Mouse (Mus musculus): ENCODE data around the gene Arid5b. TPM values are rescaled to one million over a fixed set of nuclear protein-coding genes. Genes with fewer than 3 reads are reported as not detected.
A peak's percentile ranks its signal among the peaks of the same experiment; 100 is the strongest.
"Not testable (repeated sequence)": the region's sequence is repeated elsewhere in the genome, so short reads cannot be mapped to it uniquely, and the experiment has no call there.

Arid5b gene
- polyA plus RNA-seq, 1 experiment from 2014 or later: 18.9 TPM

GRCm38 (mm10) chr10:68104881-68105781 is 173.4 kb downstream of the Arid5b start:
- Histone ChIP-seq H3K4me2 (no peak overlapping the region), H3K9ac (no peak overlapping the region), H3K27ac (ENCODE audit: poor library complexity, severe bottlenecking) (peak overlapping the region; percentile 73), H3K9me3 (replicated peaks) (no peaks in the 10 kb centered on the region), H3K4me1 (replicated peaks) (peaks cover 39% of the 10 kb centered on the region), H3K36me3 (peaks cover 35% of the 10 kb centered on the region), H3K27me3 (replicated peaks) (no peaks in the 10 kb centered on the region), H3K4me3 (no peak overlapping the region)
- peak; percentile 43; the same call in 1 of the 2 replicates for ATAC-seq (ENCODE audit: insufficient number of reproducible peaks, low FRiP score)
- 49% methylated on average over 14 of the region's 14 CpGs for WGBS

GRCm38 (mm10) chr10:68104481-68104880 is 174.1 kb downstream of the Arid5b start:
- Histone ChIP-seq H3K4me3 (no peak overlapping the region), H3K36me3 (peaks cover 38% of the 10 kb centered on the region), H3K9me3 (replicated peaks) (no peaks in the 10 kb centered on the region), H3K9ac (no peak overlapping the region), H3K27ac (ENCODE audit: poor library complexity, severe bottlenecking) (peak overlapping the region; percentile 73), H3K4me2 (no peak overlapping the region), H3K4me1 (replicated peaks) (peaks cover 39% of the 10 kb centered on the region), H3K27me3 (replicated peaks) (no peaks in the 10 kb centered on the region)
- WGBS: 8% methylated on average over 2 of the region's 2 CpGs
- peak; percentile 28; the same call in 1 of the 2 replicates for ATAC-seq (ENCODE audit: insufficient number of reproducible peaks, low FRiP score)

GRCm38 (mm10) chr10:68103988-68104387 is 174.6 kb downstream of the Arid5b start:
- H3K4me1 ChIP-seq (replicated peaks): peaks cover 39% of the 10 kb centered on the region

GRCm38 (mm10) chr10:68103078-68103855 is 175.3 kb downstream of the Arid5b start:
- Histone ChIP-seq H3K27me3 (replicated peaks) (no peaks in the 10 kb centered on the region), H3K9ac (no peak overlapping the region), H3K4me3 (no peak overlapping the region), H3K9me3 (replicated peaks) (no peaks in the 10 kb centered on the region), H3K27ac (ENCODE audit: poor library complexity, severe bottlenecking) (peak overlapping the region; percentile 73), H3K4me1 (replicated peaks) (peaks cover 39% of the 10 kb centered on the region), H3K4me2 (no peak overlapping the region), H3K36me3 (peaks cover 33% of the 10 kb centered on the region)
- 78% methylated on average over 6 of the region's 6 CpGs for whole genome bisulfite sequencing
- ATAC-seq (ENCODE audit: insufficient number of reproducible peaks, low FRiP score): no peak

More at GRCm38 (mm10) chr10:68103988-68104387, 174.6 kb downstream of the Arid5b start:
- Histone ChIP-seq H3K4me3 (no peak overlapping the region), H3K36me3 (peaks cover 33% of the 10 kb centered on the region), H3K9me3 (replicated peaks) (no peaks in the 10 kb centered on the region), H3K27ac (ENCODE audit: poor library complexity, severe bottlenecking) (peak overlapping the region; percentile 73), H3K4me2 (no peak overlapping the region), H3K27me3 (replicated peaks) (no peaks in the 10 kb centered on the region), H3K9ac (no peak overlapping the region)
- ATAC-seq (ENCODE audit: insufficient number of reproducible peaks, low FRiP score): peak; percentile 61; the same call in 1 of the 2 replicates
- WGBS: 33% methylated on average over 5 of the region's 5 CpGs

GRCm38 (mm10) chr10:68102566-68102965 is 176.0 kb downstream of the Arid5b start:
- 70% methylated on average over 6 of the region's 6 CpGs for WGBS
- Histone ChIP-seq H3K36me3 (peaks cover 35% of the 10 kb centered on the region), H3K27ac (ENCODE audit: poor library complexity, severe bottlenecking) (peak overlapping the region; percentile 3; the same call in 1 of the 2 replicates), H3K4me2 (no peak overlapping the region), H3K4me1 (replicated peaks) (peaks cover 39% of the 10 kb centered on the region), H3K9me3 (replicated peaks) (no peaks in the 10 kb centered on the region), H3K4me3 (no peak overlapping the region), H3K9ac (no peak overlapping the region), H3K27me3 (replicated peaks) (no peaks in the 10 kb centered on the region)
- no peak for ATAC-seq (ENCODE audit: insufficient number of reproducible peaks, low FRiP score)

- no peak overlapping the region for H3K4me3 ChIP-seq
- H3K36me3 ChIP-seq: peaks cover 46% of the 10 kb centered on the region
- H3K27ac ChIP-seq (ENCODE audit: poor library complexity, severe bottlenecking): no peak overlapping the region
- no peak overlapping the region for H3K4me2 ChIP-seq
- no peaks in the 10 kb centered on the region for H3K27me3 ChIP-seq (replicated peaks)
- H3K4me1 ChIP-seq (replicated peaks): peaks cover 28% of the 10 kb centered on the region
- no peaks in the 10 kb centered on the region for H3K9me3 ChIP-seq (replicated peaks)
- no peak overlapping the region for H3K9ac ChIP-seq
- WGBS: 72% methylated on average over 4 of the region's 4 CpGs
- ATAC-seq (ENCODE audit: insufficient number of reproducible peaks, low FRiP score): no peak
Measured at GRCm38 (mm10) chr10:68101251-68101650, 177.3 kb downstream of the Arid5b start.

- peaks cover 50% of the 10 kb centered on the region for H3K36me3 ChIP-seq
- no peaks in the 10 kb centered on the region for H3K27me3 ChIP-seq (replicated peaks)
Measured at GRCm38 (mm10) chr10:68100506-68100905, 178.0 kb downstream of the Arid5b start.

GRCm38 (mm10) chr10:68099801-68100200 is 178.7 kb downstream of the Arid5b start:
- not testable (repeated sequence) for H3K27ac ChIP-seq (ENCODE audit: poor library complexity, severe bottlenecking); H3K27me3 ChIP-seq (replicated peaks); H3K9ac ChIP-seq; ATAC-seq (ENCODE audit: insufficient number of reproducible peaks, low FRiP score); H3K4me2 ChIP-seq; H3K9me3 ChIP-seq (replicated peaks); H3K4me3 ChIP-seq
- H3K4me1 ChIP-seq (replicated peaks): peaks cover 30% of the 10 kb centered on the region
- WGBS: 89% methylated on average over 7 of the region's 7 CpGs
- H3K36me3 ChIP-seq: peaks cover 54% of the 10 kb centered on the region

More at GRCm38 (mm10) chr10:68100506-68100905, 178.0 kb downstream of the Arid5b start:
- Histone ChIP-seq H3K4me3 (no peak overlapping the region), H3K4me2 (no peak overlapping the region), H3K9ac (no peak overlapping the region), H3K9me3 (replicated peaks) (no peaks in the 10 kb centered on the region), H3K4me1 (replicated peaks) (peaks cover 28% of the 10 kb centered on the region), H3K27ac (ENCODE audit: poor library complexity, severe bottlenecking) (no peak overlapping the region)
- WGBS: 82% methylated on average over 8 of the region's 8 CpGs
- no peak for ATAC-seq (ENCODE audit: insufficient number of reproducible peaks, low FRiP score)

- H3K9me3 ChIP-seq (replicated peaks): no peaks in the 10 kb centered on the region
- peaks cover 67% of the 10 kb centered on the region for H3K36me3 ChIP-seq
- no peak overlapping the region for H3K27ac ChIP-seq (ENCODE audit: poor library complexity, severe bottlenecking)
- WGBS: 83% methylated on average over 19 of the region's 19 CpGs
- H3K4me3 ChIP-seq: no peak overlapping the region
- H3K4me2 ChIP-seq: no peak overlapping the region
- no peak for ATAC-seq (ENCODE audit: insufficient number of reproducible peaks, low FRiP score)
- peaks cover 19% of the 10 kb centered on the region for H3K4me1 ChIP-seq (replicated peaks)
- no peaks in the 10 kb centered on the region for H3K27me3 ChIP-seq (replicated peaks)
- H3K9ac ChIP-seq: no peak overlapping the region
Measured at GRCm38 (mm10) chr10:68097821-68098675, 180.5 kb downstream of the Arid5b start.

- WGBS: 89% methylated on average over 12 of the region's 12 CpGs
- H3K9me3 ChIP-seq (replicated peaks): no peaks in the 10 kb centered on the region
- no peak overlapping the region for H3K4me3 ChIP-seq
- peaks cover 18% of the 10 kb centered on the region for H3K4me1 ChIP-seq (replicated peaks)
- no peak overlapping the region for H3K4me2 ChIP-seq
- peaks cover 64% of the 10 kb centered on the region for H3K36me3 ChIP-seq
- H3K27me3 ChIP-seq (replicated peaks): no peaks in the 10 kb centered on the region
- H3K27ac ChIP-seq (ENCODE audit: poor library complexity, severe bottlenecking): no peak overlapping the region
- no peak overlapping the region for H3K9ac ChIP-seq
- no peak for ATAC-seq (ENCODE audit: insufficient number of reproducible peaks, low FRiP score)
Measured at GRCm38 (mm10) chr10:68096395-68096794, 182.1 kb downstream of the Arid5b start.

Data from heart, embryonic 12.5 days (tissue).